Mouse (Mus musculus): ENCODE measurements around the gene Cnot11.

DNA sequence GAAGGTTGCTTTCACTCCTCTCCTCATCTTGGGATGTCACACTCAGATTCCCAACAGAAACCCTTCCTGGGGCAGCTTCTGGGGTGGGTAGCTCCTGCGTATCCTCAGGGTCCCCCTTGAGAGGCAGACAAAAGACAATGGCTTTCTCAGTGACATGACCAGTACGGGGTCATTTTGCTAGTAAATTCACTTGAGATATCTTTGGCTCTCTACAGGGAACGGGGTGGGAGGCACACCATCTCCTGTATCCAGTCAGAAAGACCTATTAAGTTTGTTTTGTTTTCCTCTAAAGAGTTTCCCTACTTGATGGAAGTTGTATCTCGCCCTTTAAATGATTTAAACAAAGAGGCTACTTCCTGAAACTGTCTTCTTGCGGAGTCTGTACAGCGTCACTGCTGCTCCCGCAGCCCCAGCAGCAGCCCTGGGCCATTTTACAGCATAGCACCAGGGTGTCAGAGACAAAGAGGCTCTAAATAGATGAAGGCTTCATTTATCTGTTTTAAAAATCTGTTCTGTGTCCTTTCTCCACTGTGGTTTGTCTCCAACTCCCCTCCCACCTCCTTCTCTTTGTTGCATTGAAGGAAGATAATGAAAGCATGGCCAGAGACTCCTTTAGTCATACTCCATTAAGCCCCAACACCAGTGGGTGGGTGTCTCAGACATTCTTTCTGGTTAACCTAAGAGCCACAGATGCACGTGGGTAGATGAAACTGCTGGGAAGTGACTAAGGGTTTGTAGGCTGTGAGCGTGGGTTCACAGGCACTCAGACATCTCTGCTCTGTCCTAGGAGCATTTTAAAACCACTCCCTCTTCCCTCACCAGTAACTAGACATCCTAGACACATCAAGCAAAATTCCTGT is 21.0 kb downstream of the Cnot11 start:
- TF ChIP-seq CTCF (IDR thresholded peaks at IDR 0.05) (no peak), EP300 (IDR thresholded peaks at IDR 0.05) (no peak)

All from lung, postnatal 0 days (tissue).